Mouse (Mus musculus) heart, adult 8-10 months (tissue): Measurements from ENCODE around the gene Ccni. TPM values are rescaled to one million over a fixed set of nuclear protein-coding genes. Genes with fewer than 3 reads are reported as not detected.
A peak's percentile ranks its signal among the peaks of the same experiment; 100 is the strongest.

ENCODE experiments used
- DNase-seq: peaks from one replicate; pipeline ENCODE4 v3.0.0; 2022; ENCODE audit warnings: low spot score
- total RNA-seq, 4 experiments: library from RNA; stranded (reverse); gene quantifications; 2 replicates each; pipeline ENCODE4 v1.2.4; 2022

Gene Ccni
- total RNA-seq, 4 experiments from 2014 or later, result 119 to 175 (median 143) TPM

DNA sequence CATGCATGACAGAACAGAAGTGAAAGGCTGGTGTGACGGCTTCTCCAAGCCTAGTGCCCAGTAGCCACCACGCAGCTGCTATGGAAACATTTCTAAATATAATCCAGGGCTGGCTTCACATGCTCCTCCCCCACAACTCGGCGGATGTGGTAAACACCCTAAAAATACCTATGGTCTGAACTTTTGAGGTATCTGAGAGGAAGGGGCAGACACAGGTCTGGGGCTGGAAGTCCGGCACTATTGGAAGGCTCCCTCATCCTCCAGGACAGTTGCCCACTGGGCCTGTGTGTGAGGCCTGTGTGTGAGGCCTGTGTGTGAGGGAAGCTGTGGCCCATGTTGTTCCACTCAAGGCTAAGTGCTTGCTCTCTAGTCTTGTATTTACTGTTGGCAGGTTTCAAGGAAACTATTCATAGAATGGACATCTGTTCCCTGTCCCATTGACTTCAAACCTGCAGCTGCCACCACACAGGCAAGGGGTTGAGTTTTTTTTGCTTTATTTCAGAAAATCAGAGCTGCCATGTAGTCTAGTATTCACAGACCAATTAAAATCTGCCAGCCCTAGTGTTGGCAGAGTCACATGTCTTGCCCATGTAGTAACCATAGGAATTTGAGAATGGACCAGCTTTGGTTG, 69.2 kb downstream of the Ccni start:
- DNase-seq, result peak; percentile 65

DNA sequence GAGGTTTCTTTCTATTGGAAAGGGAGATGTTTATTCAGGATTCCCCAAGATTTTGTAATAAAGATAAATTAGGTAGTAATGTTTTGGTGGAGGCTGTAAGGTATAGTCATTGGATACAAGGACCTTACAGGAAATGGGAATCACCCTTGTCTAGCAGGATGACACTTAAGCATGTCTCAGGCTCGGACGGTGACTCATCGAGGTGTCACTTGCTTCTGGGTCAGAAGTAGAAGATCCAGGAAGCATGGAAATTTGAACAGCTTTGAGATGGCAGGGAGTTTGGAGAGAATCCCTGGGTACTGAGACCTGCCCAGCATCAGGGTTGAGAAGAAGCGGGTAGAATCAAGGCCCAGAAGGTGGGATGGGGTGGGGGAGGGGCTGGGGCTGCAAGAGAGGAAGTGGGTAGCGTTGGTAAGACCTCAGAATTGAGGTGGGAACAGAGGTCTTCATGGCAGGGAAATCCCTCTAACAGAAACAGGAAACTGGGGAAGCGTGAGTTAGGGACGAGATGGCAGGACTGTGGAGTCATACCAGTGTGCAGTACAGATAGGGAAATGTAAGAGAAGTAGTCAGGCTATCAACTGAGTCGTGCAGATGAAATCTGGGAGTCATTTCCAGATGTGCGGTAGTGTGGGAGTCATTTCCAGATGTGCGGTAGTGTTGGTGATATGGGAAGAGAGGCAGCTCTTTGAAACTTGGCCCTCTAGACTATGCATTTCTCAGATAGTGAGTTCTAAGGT, 70.8 kb downstream of the Ccni start:
- DNase-seq, result no peak

DNA sequence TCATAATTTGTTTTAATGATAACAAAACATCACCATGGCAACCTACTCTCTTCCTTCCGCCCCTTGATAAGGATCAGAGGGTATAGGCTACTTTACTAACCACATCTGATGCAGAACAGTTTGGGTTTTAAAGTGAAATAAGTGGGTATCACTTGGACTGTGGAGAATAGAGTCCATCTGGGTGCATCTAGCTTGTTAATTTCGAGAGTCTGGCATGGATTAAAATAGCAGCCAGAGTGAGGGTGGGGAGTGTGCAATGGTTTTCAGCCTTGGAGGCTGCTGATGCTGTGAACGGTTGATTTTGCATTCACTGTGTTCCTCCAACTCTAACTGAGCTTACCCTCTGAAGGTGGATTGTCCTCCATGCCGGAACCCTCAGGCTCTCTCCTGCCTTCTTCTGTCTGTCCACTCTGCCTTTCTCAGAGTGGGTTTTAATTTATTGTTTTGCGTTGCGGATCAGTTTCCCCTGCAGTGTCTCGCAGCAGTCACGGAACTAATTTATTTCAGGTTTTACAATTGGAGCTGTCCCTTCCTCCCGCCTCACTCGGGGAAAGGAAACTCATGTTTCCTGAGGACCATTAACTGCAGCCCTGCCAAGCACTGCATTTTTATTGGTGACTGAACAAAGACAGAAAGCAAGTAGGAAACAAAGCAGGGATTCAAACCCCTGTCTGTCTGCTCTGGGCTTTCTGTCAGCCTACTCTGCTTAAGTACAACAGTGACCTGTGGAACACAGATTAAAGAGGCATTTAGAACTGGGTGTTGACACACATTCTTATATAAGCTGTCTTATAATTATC, 72.7 kb downstream of the Ccni start:
- DNase-seq, result no peak

Other genes with a start within 250 kb of the Ccni start
- gene Sowahb, start 161.5 kb downstream of the Ccni start, total RNA-seq, result under 1 TPM; 0.05 to 0.22 (median 0.12) TPM
- gene Sept11, start 113.1 kb downstream of the Ccni start, total RNA-seq, result 10 to 100 TPM; 23.6 to 29.9 (median 25.5) TPM
- under 1 TPM in 2 of 4 experiments, not detected in 2; 0.40 to 0.69 TPM for gene 2010109A12Rik, start within 50 bp of the Ccni start, total RNA-seq
- gene Ccng2, start 60.8 kb upstream of the Ccni start, total RNA-seq, result 10 to 100 TPM; 10.4 to 12.9 (median 11.6) TPM